Mouse (Mus musculus) heart, embryonic 12.5 days (tissue): ENCODE results near the gene Gm4969. TPM values are rescaled to one million over a fixed set of nuclear protein-coding genes. Genes with fewer than 3 reads are reported as not detected.

Source experiments
- ATAC-seq: fragments of 200-750 bp; cut with Nextera tagmentation; 2 replicates; pipeline ENCODE4 v1.8.0; 2017; ENCODE audit warnings: moderate TSS enrichment, moderate library complexity; ENCODE audit not compliant: insufficient number of reproducible peaks, low FRiP score
- H3K27ac ChIP-seq: fragments of 300-500 bp; sonication (generic); 2 replicates; pipeline ENCODE4 v1.5.1; 2016; ENCODE audit warnings: mild to moderate bottlenecking, moderate library complexity; ENCODE audit not compliant: poor library complexity, severe bottlenecking
- H3K27me3 ChIP-seq: fragments of 300-500 bp; sonication (generic); replicated peaks from 2 replicates; pipeline ENCODE4 v1.6.1; 2016; ENCODE audit warnings: mild to moderate bottlenecking, moderate library complexity
- H3K36me3 ChIP-seq: fragments of 300-500 bp; sonication (generic); 2 replicates; pipeline ENCODE4 v1.6.1; 2016; ENCODE audit warnings: mild to moderate bottlenecking, moderate library complexity
- H3K4me1 ChIP-seq: fragments of 300-500 bp; sonication (generic); replicated peaks from 2 replicates; pipeline ENCODE4 v1.6.1; 2016; ENCODE audit warnings: mild to moderate bottlenecking
- H3K4me2 ChIP-seq: fragments of 300-500 bp; sonication (generic); 2 replicates; pipeline ENCODE4 v1.6.1; 2016; ENCODE audit warnings: mild to moderate bottlenecking, moderate library complexity
- H3K4me3 ChIP-seq: fragments of 300-500 bp; sonication (generic); 2 replicates; pipeline ENCODE4 v1.5.1; 2016; ENCODE audit warnings: mild to moderate bottlenecking
- H3K9ac ChIP-seq: fragments of 300-500 bp; sonication (generic); 2 replicates; pipeline ENCODE4 v1.6.1; 2016; ENCODE audit warnings: mild to moderate bottlenecking, moderate library complexity
- H3K9me3 ChIP-seq: fragments of 300-500 bp; sonication (generic); replicated peaks from 2 replicates; pipeline ENCODE4 v1.6.1; 2016; ENCODE audit warnings: mild to moderate bottlenecking, moderate library complexity
- WGBS: fragments of 180-500 bp; shearing (Covaris S2); methylation state at CpG from one replicate; pipeline ENCODE4 v1.1.7; 2016; 5-methylcytosine and 5-hydroxymethylcytosine counted together
- microRNA-seq: library from miRNA; unstranded; fragments of <30 nt; microRNA quantifications from one replicate; pipeline ENCODE4, GENCODE M21; 2017
- polyA plus RNA-seq: library from polyadenylated mRNA; unstranded; fragments of >200 nt; fragmentation: Nextera tagmentation; extraction: Ambion mirVana; gene quantifications from 2 replicates; pipeline ENCODE4 v1.2.1, GENCODE M21; 2016

Gene Gm4969
- polyA plus RNA-seq, 1 experiment from 2014 or later = 2.2 TPM

GRCm38 (mm10) chr7:19052345-19053135, 65.6 kb downstream of the Gm4969 start:
- WGBS = 88% methylated on average over 15 of the region's 15 CpGs
- peaks cover 71% of the 10 kb centered on the region for H3K36me3 ChIP-seq

GRCm38 (mm10) chr7:19051161-19051560, 67.0 kb downstream of the Gm4969 start:
- no peak overlapping the region for H3K9ac ChIP-seq
- H3K9me3 ChIP-seq = no peaks in the 10 kb centered on the region
- no peaks in the 10 kb centered on the region for H3K27me3 ChIP-seq
- no peak overlapping the region for H3K4me2 ChIP-seq
- H3K36me3 ChIP-seq = peaks cover 78% of the 10 kb centered on the region
- 58% methylated on average over 4 of the region's 4 CpGs for WGBS
- 0 out of 2 replicates have a peak, but pooled peaks cover 8% of the 10 kb centered on the region for H3K4me1 ChIP-seq
- no peak overlapping the region for H3K4me3 ChIP-seq
- no peak for ATAC-seq
- H3K27ac ChIP-seq = no peak overlapping the region

More at GRCm38 (mm10) chr7:19052345-19053135, 65.6 kb downstream of the Gm4969 start:
- Histone ChIP-seq H3K4me2 (no peak overlapping the region), H3K4me1 (0 out of 2 replicates have a peak, but pooled peaks cover 8% of the 10 kb centered on the region), H3K27me3 (no peaks in the 10 kb centered on the region), H3K9me3 (peaks cover 7% of the 10 kb centered on the region; the same call in 1 of the 2 replicates), H3K4me3 (no peak overlapping the region), H3K9ac (no peak overlapping the region), H3K27ac (no peak overlapping the region)
- no peak for ATAC-seq

GRCm38 (mm10) chr7:19050172-19050571, 68.0 kb downstream of the Gm4969 start:
- WGBS = 86% methylated on average over 8 of the region's 8 CpGs
- peaks cover 86% of the 10 kb centered on the region for H3K36me3 ChIP-seq
- H3K4me3 ChIP-seq = no peak overlapping the region

GRCm38 (mm10) chr7:19049252-19049651, 68.9 kb downstream of the Gm4969 start:
- H3K27me3 ChIP-seq = no peaks in the 10 kb centered on the region
- no peak overlapping the region for H3K4me3 ChIP-seq
- no peak overlapping the region for H3K27ac ChIP-seq
- H3K4me2 ChIP-seq = no peak overlapping the region
- no peaks in the 10 kb centered on the region for H3K9me3 ChIP-seq
- ATAC-seq = no peak
- WGBS = 89% methylated on average over 5 of the region's 5 CpGs
- peaks cover 89% of the 10 kb centered on the region for H3K36me3 ChIP-seq
- no peak overlapping the region for H3K9ac ChIP-seq
- H3K4me1 ChIP-seq = 0 out of 2 replicates have a peak, but pooled peaks cover 4% of the 10 kb centered on the region

More at GRCm38 (mm10) chr7:19050172-19050571, 68.0 kb downstream of the Gm4969 start:
- no peak for ATAC-seq
- no peaks in the 10 kb centered on the region for H3K9me3 ChIP-seq
- no peaks in the 10 kb centered on the region for H3K27me3 ChIP-seq
- 0 out of 2 replicates have a peak, but pooled peaks cover 8% of the 10 kb centered on the region for H3K4me1 ChIP-seq
- no peak overlapping the region for H3K4me2 ChIP-seq
- H3K9ac ChIP-seq = no peak overlapping the region
- no peak overlapping the region for H3K27ac ChIP-seq

Small RNA genes within 50 kb of the gene (microRNA-seq; reads per million reads assigned to microRNA genes)
- gene Mir3100 = not detected

Other genes with a start within 250 kb of the Gm4969 start
- gene Pglyrp1, start 247.0 kb downstream of the Gm4969 start, polyA plus RNA-seq = 0.83 and 0.96 TPM in 2 replicates
- 23.3 and 24.0 TPM in 2 replicates for gene Ccdc61, start 208.0 kb downstream of the Gm4969 start, polyA plus RNA-seq
- gene Nova2, start 192.5 kb downstream of the Gm4969 start, polyA plus RNA-seq = 0.60 and 0.64 TPM in 2 replicates
- not detected in 2 replicates for gene Nanos2, start 131.0 kb downstream of the Gm4969 start, polyA plus RNA-seq
- gene Mypop, start 127.1 kb downstream of the Gm4969 start, polyA plus RNA-seq = 2.7 and 3.0 TPM in 2 replicates
- 21.3 and 22.8 TPM in 2 replicates for gene Irf2bp1, start 114.3 kb downstream of the Gm4969 start, polyA plus RNA-seq
- 0.37 TPM in 1 of 2 replicates, not detected in the other for gene Foxa3, start 94.8 kb downstream of the Gm4969 start, polyA plus RNA-seq
- 33.2 TPM in 2 replicates for gene Sympk, start 94.0 kb downstream of the Gm4969 start, polyA plus RNA-seq
- not detected in 2 replicates for gene Rsph6a, start 63.7 kb downstream of the Gm4969 start, polyA plus RNA-seq
- 15.4 and 15.5 TPM in 2 replicates for gene Dmwd, start 42.1 kb downstream of the Gm4969 start, polyA plus RNA-seq
- 16.4 and 17.2 TPM in 2 replicates for gene Dmpk, start 34.5 kb downstream of the Gm4969 start, polyA plus RNA-seq
- 7.1 and 7.2 TPM in 2 replicates for gene Six5, start 23.8 kb downstream of the Gm4969 start, polyA plus RNA-seq
- gene Fbxo46, start 1.5 kb upstream of the Gm4969 start, polyA plus RNA-seq = 10.2 and 11.2 TPM in 2 replicates
- 10.0 TPM in 2 replicates for gene Qpctl, start 30.9 kb upstream of the Gm4969 start, polyA plus RNA-seq
- gene Snrpd2, start 31.4 kb upstream of the Gm4969 start, polyA plus RNA-seq = 101 TPM in 2 replicates
- gene Gipr, start 47.8 kb upstream of the Gm4969 start, polyA plus RNA-seq = 8.0 and 9.7 TPM in 2 replicates
- 17.7 and 18.2 TPM in 2 replicates for gene Eml2, start 58.1 kb upstream of the Gm4969 start, polyA plus RNA-seq
- gene Gpr4, start 94.2 kb upstream of the Gm4969 start, polyA plus RNA-seq = 0.97 and 1.1 TPM in 2 replicates
- gene Opa3, start 110.0 kb upstream of the Gm4969 start, polyA plus RNA-seq = 37.0 and 38.4 TPM in 2 replicates
- gene Vasp, start 153.4 kb upstream of the Gm4969 start, polyA plus RNA-seq = 93.7 and 99.0 TPM in 2 replicates
- gene Ppm1n, start 161.7 kb upstream of the Gm4969 start, polyA plus RNA-seq = not detected in 2 replicates
- 23.6 and 26.7 TPM in 2 replicates for gene Rtn2, start 164.3 kb upstream of the Gm4969 start, polyA plus RNA-seq
- gene Fosb, start 191.7 kb upstream of the Gm4969 start, polyA plus RNA-seq = 0.37 and 0.55 TPM in 2 replicates
- 59.2 and 66.0 TPM in 2 replicates for gene Ercc1, start 226.4 kb upstream of the Gm4969 start, polyA plus RNA-seq
- 17.6 and 18.4 TPM in 2 replicates for gene Cd3eap, start 241.1 kb upstream of the Gm4969 start, polyA plus RNA-seq
- 17.5 and 19.4 TPM in 2 replicates for gene Ppp1r13l, start 241.4 kb upstream of the Gm4969 start, polyA plus RNA-seq